ENCODE assay signal across 7 mouse cellular contexts in genomic region chr9:90270193-90270943, GRCm38 (mm10). TPM values are rescaled to one million over a fixed set of nuclear protein-coding genes. Genes with fewer than 3 reads are reported as not detected.
DNase-seq lines count a peak whose midpoint lies in the region; ATAC-seq lines count a peak whose summit lies in the region.

TSS of gene Tbc1d2b (minus strand) at chr9:90270804.

- intact Hi-C loops in gastrocnemius, postnatal 36 days (cut with DNase I), result no loop called here
- intact Hi-C loops in left cerebral cortex, postnatal 36 days (cut with DNase I), result no loop called here

- peak; percentile 86 for ATAC-seq in intestine, embryonic 14.5 days (replicated peaks; ENCODE audit: low FRiP score, low TSS enrichment, low read depth)

- peak within 1 kb of the TSS; percentile 69 for H3K27ac ChIP-seq in intestine, embryonic 14.5 days (ENCODE audit: low read depth)

- no peaks in the 10 kb centered on the region for H3K9me3 ChIP-seq in intestine, embryonic 14.5 days (ENCODE audit: control insufficient read depth, low read length)

- WGBS in intestine, embryonic 14.5 days, result under 1% methylated on average over 61 of the region's 74 CpGs

- no peaks in the 10 kb centered on the region for H3K27me3 ChIP-seq in intestine, embryonic 14.5 days (replicated peaks; ENCODE audit: control insufficient read depth, insufficient read depth, low read length)

- peak within 1 kb of the TSS; percentile 83 for H3K9ac ChIP-seq in intestine, embryonic 14.5 days (ENCODE audit: low read length)

- peaks cover 18% of the 10 kb centered on the region for H3K4me1 ChIP-seq in intestine, embryonic 14.5 days (replicated peaks; ENCODE audit: control insufficient read depth, insufficient read depth, low read length)

- peak within 1 kb of the TSS; percentile 91 for H3K4me2 ChIP-seq in intestine, embryonic 14.5 days (ENCODE audit: low read length)

- DNase-seq in adrenal gland, adult 18-20 months (ENCODE audit: low spot score in 2 of 2), result peak; percentile 79 to 82
- DNase-seq in embryo, embryonic 11 days, result peak; percentile 87
- DNase-seq in gastrocnemius, postnatal 36 days, result peak; percentile 54 to 62
- peak; percentile 79 for DNase-seq in intestine, embryonic 14.5 days (ENCODE audit: low spot score)
- DNase-seq in left cerebral cortex, postnatal 36 days (ENCODE audit: low spot score in 2 of 2), result peak; percentile 68 to 77
- peak; percentile 55 for DNase-seq in mesoderm, embryonic 11.5 days (ENCODE audit: low read depth, low spot score)
- peak; percentile 42 to 65 for DNase-seq in right cerebral cortex, postnatal 36 days (ENCODE audit: low spot score in 2 of 2)

- H3K36me3 ChIP-seq in intestine, embryonic 14.5 days (ENCODE audit: control insufficient read depth, insufficient read depth, low read length), result 0 out of 2 replicates have a peak, but pooled peaks cover 4% of the 10 kb centered on the region

- peak within 1 kb of the TSS; percentile 74 for H3K4me3 ChIP-seq in intestine, embryonic 14.5 days (ENCODE audit: low read depth, low read length)

RNA-seq across cellular contexts. Expression of gene Tbc1d2b, which starts in this region (rescaled TPM):
- total RNA-seq in adrenal gland, adult 18-20 months (2021), result 10 to 100 TPM; 21.8 to 23.2 TPM
- total RNA-seq in gastrocnemius, postnatal 36 days (2021), result 1 to 10 TPM; 5.1 to 5.6 TPM
- 20.2 and 20.9 TPM in 2 replicates for polyA plus RNA-seq in intestine, embryonic 14.5 days (2014; fragmentation: Nextera tagmentation; extraction: Ambion mirVana)
- 10 to 100 TPM in 1 of 2 experiments, 1 to 10 TPM in 1; 9.9 to 13.5 TPM for total RNA-seq in left cerebral cortex, postnatal 36 days (2021)

Comparison
In these comparisons a context has a peak if more than half of its experiments do, and no peak if none do; other contexts are left out.
1. Peak in every context shown above with its lines: DNase-seq, ATAC-seq, H3K4me3 ChIP-seq and H3K27ac ChIP-seq.